Mouse (Mus musculus) lung, embryonic 16.5 days (tissue): ENCODE data around the gene Dnm1. TPM values are rescaled to one million over a fixed set of nuclear protein-coding genes. Genes with fewer than 3 reads are reported as not detected.
A peak's percentile ranks its signal among the peaks of the same experiment; 100 is the strongest.

Experiments
- ATAC-seq: fragments of 200-750 bp; cut with Nextera tagmentation; 2 replicates; pipeline ENCODE4 v1.8.0; 2017; ENCODE audit warnings: low read depth, mild to moderate bottlenecking, moderate library complexity
- H3K27ac ChIP-seq: fragments of 300-500 bp; sonication (generic); 2 replicates; pipeline ENCODE4 v1.5.1; 2014; ENCODE audit warnings: mild to moderate bottlenecking, control low read depth, low read length
- H3K27me3 ChIP-seq: fragments of 300-500 bp; sonication (generic); 2 replicates; pipeline ENCODE4 v1.6.1; 2014; ENCODE audit warnings: low read depth, low read length, mixed read lengths; ENCODE audit not compliant: control insufficient read depth, insufficient read depth
- H3K36me3 ChIP-seq: fragments of 300-500 bp; sonication (generic); 2 replicates; pipeline ENCODE4 v1.6.1; 2014; ENCODE audit warnings: low read length; ENCODE audit not compliant: control insufficient read depth, insufficient read depth
- H3K4me1 ChIP-seq: fragments of 300-500 bp; sonication (generic); replicated peaks from 2 replicates; pipeline ENCODE4 v1.6.1; 2014; ENCODE audit warnings: low read length, mixed read lengths; ENCODE audit not compliant: control insufficient read depth, insufficient read depth
- H3K4me2 ChIP-seq: fragments of 300-500 bp; sonication (generic); 2 replicates; pipeline ENCODE4 v1.6.1; 2014; ENCODE audit warnings: low read depth, low read length, control low read depth
- H3K4me3 ChIP-seq: fragments of 300-500 bp; sonication (generic); 2 replicates; pipeline ENCODE4 v1.5.1; 2014; ENCODE audit warnings: mild to moderate bottlenecking, low read length, control low read depth
- H3K9ac ChIP-seq: fragments of 300-500 bp; sonication (generic); 2 replicates; pipeline ENCODE4 v1.6.1; 2014; ENCODE audit warnings: low read length, control low read depth
- H3K9me3 ChIP-seq: fragments of 300-500 bp; sonication (generic); 2 replicates; pipeline ENCODE4 v1.6.1; 2016; ENCODE audit warnings: low read length; ENCODE audit not compliant: control insufficient read depth
- WGBS: fragments of 180-500 bp; shearing (Covaris S2); extraction: QIAGEN DNeasy Blood & Tissue Kit; methylation state at CpG from one replicate; pipeline ENCODE4 v1.1.7; 2014; 5-methylcytosine and 5-hydroxymethylcytosine counted together
- polyA plus RNA-seq: library from polyadenylated mRNA; unstranded; fragments of >200 nt; fragmentation: Nextera tagmentation; extraction: Ambion mirVana; gene quantifications from 2 replicates; pipeline ENCODE4 v1.2.1, GENCODE M21; 2015

Gene Dnm1
- polyA plus RNA-seq, 1 experiment from 2014 or later: 5.9 TPM

DNA sequence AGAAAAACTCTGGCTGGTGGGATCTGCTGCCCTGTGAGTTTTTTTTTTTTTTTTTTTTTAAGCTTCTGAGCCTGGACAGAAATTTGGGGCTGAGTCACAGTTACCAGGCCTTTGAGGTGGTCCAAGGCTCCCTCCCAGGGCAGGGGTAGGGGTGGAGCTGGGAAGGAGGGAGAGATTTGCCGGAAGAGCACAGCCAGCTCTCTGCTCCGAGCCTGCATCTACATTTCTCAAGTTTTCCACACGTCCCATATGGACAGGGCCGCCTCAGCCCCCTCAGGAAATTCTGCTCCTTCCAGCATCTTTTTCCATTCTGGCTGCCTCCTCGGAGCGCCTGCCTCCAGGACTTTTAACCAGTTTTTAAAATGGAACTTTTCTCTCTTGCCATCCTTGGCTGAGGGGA lies 23.6 kb downstream of the Dnm1 start:
- H3K4me1 ChIP-seq: peaks cover 9% of the 10 kb centered on the region
- no peak overlapping the region for H3K4me3 ChIP-seq
- no peak for ATAC-seq
- no peak overlapping the region for H3K27ac ChIP-seq
- H3K27me3 ChIP-seq: no peaks in the 10 kb centered on the region
- H3K9ac ChIP-seq: no peak overlapping the region
- no peaks in the 10 kb centered on the region for H3K36me3 ChIP-seq
- H3K9me3 ChIP-seq: no peaks in the 10 kb centered on the region
- H3K4me2 ChIP-seq: no peak overlapping the region
- 32% methylated on average over 6 of the region's 6 CpGs for WGBS

DNA sequence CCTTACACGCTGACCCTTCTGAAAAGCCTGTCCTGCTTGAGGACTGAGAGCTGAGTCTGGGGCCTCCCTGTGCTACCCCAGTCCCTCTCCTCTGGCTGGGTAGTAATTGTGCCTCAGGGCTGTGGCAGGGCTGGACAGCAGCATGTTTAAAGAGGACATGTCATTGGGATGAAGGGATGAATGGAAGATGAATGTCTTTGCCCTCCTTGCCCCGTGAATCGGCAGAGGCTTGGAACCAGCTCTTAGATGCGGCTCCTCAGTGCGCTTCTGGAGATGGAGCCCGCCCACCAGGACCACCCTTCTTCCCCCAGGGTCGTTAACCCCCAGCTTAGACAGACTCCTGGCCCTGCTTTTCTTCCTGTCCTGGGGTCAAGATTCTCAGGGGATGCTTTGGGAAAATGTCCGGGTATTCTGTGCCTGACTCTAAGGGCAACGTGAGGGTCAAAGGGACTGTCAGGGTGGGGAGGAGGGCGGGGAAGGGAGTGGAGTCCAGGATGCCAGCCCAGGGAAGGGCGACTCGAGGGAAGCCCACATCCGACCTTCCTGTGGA lies 24.2 kb downstream of the Dnm1 start:
- WGBS: 28% methylated on average over 13 of the region's 13 CpGs
- H3K4me3 ChIP-seq: no peak overlapping the region
- H3K4me1 ChIP-seq: peaks cover 9% of the 10 kb centered on the region
- no peak overlapping the region for H3K9ac ChIP-seq
- no peaks in the 10 kb centered on the region for H3K36me3 ChIP-seq
- no peaks in the 10 kb centered on the region for H3K27me3 ChIP-seq
- H3K4me2 ChIP-seq: no peak overlapping the region
- ATAC-seq: no peak
- no peak overlapping the region for H3K27ac ChIP-seq
- H3K9me3 ChIP-seq: no peaks in the 10 kb centered on the region

DNA sequence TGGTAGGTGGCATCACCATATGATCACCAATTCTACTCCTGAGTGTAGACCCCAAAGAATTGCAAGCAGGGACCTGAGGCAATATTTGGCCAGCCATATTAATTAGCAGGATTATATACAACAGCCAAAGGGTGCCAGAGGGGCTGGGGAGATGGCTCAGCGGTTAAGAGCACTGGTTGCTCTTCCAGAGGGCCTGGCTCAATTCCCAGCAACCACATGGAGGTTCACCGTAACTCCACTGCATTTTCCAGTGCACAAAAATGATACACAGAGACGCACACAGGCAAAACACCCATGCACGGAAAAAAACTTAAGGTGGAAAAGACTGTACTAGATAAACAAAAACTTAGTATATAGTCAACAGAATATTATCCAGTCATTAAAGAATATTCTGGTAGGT lies 25.9 kb downstream of the Dnm1 start:
- Histone ChIP-seq H3K27ac (no peak overlapping the region), H3K4me3 (no peak overlapping the region), H3K36me3 (no peaks in the 10 kb centered on the region), H3K27me3 (no peaks in the 10 kb centered on the region), H3K4me2 (no peak overlapping the region), H3K9me3 (no peaks in the 10 kb centered on the region), H3K4me1 (peaks cover 10% of the 10 kb centered on the region), H3K9ac (no peak overlapping the region)
- WGBS: 57% methylated on average over 4 of the region's 4 CpGs
- ATAC-seq: no peak

DNA sequence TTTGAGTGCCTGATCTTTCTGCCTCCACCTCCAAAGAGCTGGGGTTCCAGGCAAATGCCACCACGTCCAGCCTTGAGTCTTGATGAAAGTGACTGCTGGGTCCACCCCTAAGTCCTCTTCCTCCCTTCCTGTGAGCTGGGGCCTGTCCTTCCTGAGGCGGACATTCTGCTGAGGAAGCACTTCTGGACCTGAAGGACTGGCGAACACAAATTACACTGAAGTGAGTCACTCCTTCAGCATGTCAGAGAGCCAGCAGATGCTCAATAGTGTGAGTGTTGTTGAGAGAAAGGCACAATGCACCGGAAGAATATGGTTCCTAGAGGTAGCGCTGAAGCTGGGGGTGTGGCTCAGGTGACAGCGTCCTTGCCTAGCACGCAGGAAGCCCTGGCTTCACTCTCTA lies 27.8 kb downstream of the Dnm1 start:
- no peak overlapping the region for H3K4me2 ChIP-seq
- H3K9me3 ChIP-seq: no peaks in the 10 kb centered on the region
- H3K9ac ChIP-seq: no peak overlapping the region
- H3K4me1 ChIP-seq: peaks cover 15% of the 10 kb centered on the region
- H3K4me3 ChIP-seq: no peak overlapping the region
- no peaks in the 10 kb centered on the region for H3K36me3 ChIP-seq
- H3K27ac ChIP-seq: 0 out of 2 replicates have a peak overlapping the region, but pooled peaks have one; percentile 24
- ATAC-seq: peak; percentile 29
- WGBS: 29% methylated on average over 7 of the region's 7 CpGs
- no peaks in the 10 kb centered on the region for H3K27me3 ChIP-seq

DNA sequence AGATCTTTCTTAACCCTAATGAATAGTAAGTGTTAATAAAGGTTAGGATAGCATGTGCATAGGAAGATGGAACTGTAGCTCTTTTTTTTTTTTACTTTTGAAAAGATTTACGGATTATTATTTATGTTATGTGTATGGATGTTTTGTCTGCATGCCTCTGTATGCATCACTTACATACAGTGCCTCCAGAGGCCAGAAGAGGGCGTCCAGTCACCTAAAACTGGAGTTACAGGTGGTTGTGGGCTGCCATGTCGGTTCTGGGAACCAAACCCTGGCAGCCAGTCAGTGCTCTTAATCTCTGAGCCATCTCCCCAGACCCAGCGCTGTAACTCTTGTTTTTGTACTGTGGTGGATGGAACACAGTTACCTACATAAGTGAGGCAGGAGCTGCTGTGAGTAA lies 28.8 kb downstream of the Dnm1 start:
- Histone ChIP-seq H3K4me2 (no peak overlapping the region), H3K9me3 (no peaks in the 10 kb centered on the region), H3K4me3 (no peak overlapping the region), H3K27me3 (no peaks in the 10 kb centered on the region), H3K36me3 (no peaks in the 10 kb centered on the region), H3K27ac (no peak overlapping the region), H3K9ac (no peak overlapping the region), H3K4me1 (peaks cover 25% of the 10 kb centered on the region)
- WGBS: 56% methylated on average over 4 of the region's 4 CpGs
- ATAC-seq: no peak

DNA sequence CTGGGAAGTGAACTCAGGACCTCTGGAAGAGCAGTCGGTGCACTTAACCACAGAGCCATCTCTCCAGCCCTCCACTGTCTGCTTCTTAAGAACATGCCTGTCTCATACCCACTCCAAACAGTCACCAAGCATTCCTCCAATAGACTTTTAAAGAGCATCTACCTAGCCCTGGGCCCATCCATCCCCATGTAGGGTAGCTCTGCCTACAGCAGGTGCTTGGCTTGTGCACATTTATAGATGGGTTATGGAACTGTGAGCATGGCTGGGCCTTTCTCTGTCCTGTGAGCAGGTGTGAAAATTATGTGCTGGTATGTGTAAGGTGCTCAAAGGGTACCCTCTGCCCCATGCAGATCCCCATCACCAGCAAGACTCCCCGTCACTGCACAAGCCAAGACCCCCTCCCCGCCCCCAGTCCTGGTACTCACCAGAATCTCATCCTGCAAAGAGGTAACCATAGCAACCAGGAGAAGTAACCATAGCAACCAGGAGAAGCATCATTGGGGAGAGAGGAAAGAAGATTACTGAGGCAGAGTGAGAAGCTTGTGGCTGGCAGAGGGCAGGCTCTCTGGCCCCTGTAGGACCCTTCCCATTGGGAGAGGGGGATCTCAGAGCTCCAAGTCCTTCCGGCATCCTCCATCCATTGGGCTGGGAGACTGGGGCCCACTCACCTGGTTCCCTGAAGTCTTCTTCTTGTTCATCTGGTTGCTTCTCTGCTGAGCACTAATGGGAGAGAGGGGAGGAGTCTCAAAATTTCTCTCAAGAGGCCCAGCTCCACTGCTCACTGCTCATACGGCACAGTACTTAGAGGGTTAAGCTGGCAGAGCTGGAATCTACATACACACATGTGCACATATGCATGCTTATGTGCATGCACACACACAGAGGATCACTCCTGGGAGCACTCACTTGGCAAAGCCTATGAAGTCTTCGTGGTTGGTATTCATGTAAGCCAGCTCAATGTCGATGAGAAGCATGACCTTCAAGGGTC lies 30.1 kb downstream of the Dnm1 start:
- H3K27ac ChIP-seq: no peak overlapping the region
- WGBS: 73% methylated on average over 7 of the region's 7 CpGs
- H3K27me3 ChIP-seq: no peaks in the 10 kb centered on the region
- no peak for ATAC-seq
- no peaks in the 10 kb centered on the region for H3K36me3 ChIP-seq
- no peak overlapping the region for H3K4me3 ChIP-seq
- H3K4me1 ChIP-seq: peaks cover 32% of the 10 kb centered on the region
- H3K4me2 ChIP-seq: no peak overlapping the region
- no peaks in the 10 kb centered on the region for H3K9me3 ChIP-seq
- H3K9ac ChIP-seq: no peak overlapping the region

DNA sequence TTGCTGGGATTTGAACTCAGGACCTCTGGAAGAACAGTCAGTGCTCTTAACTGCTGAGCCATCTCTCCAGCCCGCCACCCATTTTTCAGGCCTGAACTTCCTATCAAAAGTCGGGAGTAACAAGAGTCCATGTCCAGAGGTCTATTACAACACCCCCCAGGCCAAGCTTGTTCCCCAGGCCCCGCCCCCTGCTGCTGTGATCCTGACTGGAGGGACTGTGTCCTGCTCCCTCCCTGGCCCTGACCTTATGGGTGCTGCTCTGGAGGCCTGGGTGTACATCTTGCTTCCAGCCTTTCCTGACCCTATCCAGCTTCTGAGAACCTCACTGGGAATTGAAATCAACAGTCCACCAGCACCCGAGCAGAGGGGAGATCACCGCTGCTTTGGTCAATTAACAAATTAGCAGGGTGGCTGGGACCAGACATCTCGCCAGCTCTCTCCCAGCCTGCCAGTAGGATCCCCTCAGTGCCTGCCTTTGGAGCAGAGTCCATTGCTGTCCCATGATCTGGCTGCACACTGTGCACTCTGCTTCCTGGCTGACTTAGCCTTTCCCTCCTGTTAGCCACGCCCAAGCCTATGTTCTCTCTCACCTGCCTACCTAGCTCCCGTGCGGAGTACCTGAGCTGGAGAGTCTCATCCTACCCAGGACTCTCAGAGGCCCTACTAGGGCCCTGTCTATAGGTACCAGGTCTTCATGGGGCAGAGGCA lies 31.4 kb downstream of the Dnm1 start:
- no peak for ATAC-seq
- H3K36me3 ChIP-seq: no peaks in the 10 kb centered on the region
- H3K27me3 ChIP-seq: no peaks in the 10 kb centered on the region
- no peaks in the 10 kb centered on the region for H3K9me3 ChIP-seq
- peaks cover 45% of the 10 kb centered on the region for H3K4me1 ChIP-seq
- H3K4me3 ChIP-seq: no peak overlapping the region
- no peak overlapping the region for H3K27ac ChIP-seq
- H3K4me2 ChIP-seq: no peak overlapping the region
- H3K9ac ChIP-seq: 0 out of 2 replicates have a peak overlapping the region, but pooled peaks have one; percentile 5
- 68% methylated on average over 9 of the region's 9 CpGs for WGBS

DNA sequence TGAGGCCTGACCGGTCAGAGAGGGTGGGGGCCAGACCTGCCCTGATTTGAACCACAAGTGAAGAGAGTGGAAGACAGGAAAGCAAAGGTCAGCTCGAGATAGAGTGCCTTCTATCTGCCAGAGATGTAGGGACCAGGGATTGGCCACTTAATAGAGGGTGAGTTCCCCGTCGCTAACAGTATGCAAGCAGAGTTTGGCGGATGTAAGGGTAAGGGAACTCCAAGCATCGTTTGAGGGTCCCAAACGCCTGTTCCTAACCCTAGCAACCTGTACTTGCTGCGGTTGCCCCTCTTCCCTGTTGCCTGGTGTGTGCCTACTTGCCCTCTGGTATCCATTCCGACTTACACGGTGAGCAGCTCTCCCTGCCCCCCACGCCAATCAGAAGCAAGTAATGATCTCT lies 32.4 kb downstream of the Dnm1 start:
- WGBS: 64% methylated on average over 11 of the region's 11 CpGs
- Histone ChIP-seq H3K4me2 (no peak overlapping the region), H3K9ac (no peak overlapping the region), H3K9me3 (no peaks in the 10 kb centered on the region), H3K36me3 (no peaks in the 10 kb centered on the region), H3K27ac (no peak overlapping the region; the same call in 1 of the 2 replicates), H3K27me3 (no peaks in the 10 kb centered on the region), H3K4me3 (no peak overlapping the region), H3K4me1 (peaks cover 55% of the 10 kb centered on the region)
- ATAC-seq: no peak
